Mouse (Mus musculus) liver, postnatal 0 days (tissue): ENCODE measurements around the gene Tmem94.

Experiments
- CTCF ChIP-seq: sonication (generic); IDR thresholded peaks from 2 replicates; pipeline ENCODE4 v1.5.1; 2016; ENCODE audit warnings: antibody characterized with exemption, low read depth
- EP300 ChIP-seq: IDR thresholded peaks from 2 replicates; pipeline ENCODE4 v1.6.1; 2016; ENCODE audit warnings: antibody characterized with exemption, low read depth, mild to moderate bottlenecking

DNA sequence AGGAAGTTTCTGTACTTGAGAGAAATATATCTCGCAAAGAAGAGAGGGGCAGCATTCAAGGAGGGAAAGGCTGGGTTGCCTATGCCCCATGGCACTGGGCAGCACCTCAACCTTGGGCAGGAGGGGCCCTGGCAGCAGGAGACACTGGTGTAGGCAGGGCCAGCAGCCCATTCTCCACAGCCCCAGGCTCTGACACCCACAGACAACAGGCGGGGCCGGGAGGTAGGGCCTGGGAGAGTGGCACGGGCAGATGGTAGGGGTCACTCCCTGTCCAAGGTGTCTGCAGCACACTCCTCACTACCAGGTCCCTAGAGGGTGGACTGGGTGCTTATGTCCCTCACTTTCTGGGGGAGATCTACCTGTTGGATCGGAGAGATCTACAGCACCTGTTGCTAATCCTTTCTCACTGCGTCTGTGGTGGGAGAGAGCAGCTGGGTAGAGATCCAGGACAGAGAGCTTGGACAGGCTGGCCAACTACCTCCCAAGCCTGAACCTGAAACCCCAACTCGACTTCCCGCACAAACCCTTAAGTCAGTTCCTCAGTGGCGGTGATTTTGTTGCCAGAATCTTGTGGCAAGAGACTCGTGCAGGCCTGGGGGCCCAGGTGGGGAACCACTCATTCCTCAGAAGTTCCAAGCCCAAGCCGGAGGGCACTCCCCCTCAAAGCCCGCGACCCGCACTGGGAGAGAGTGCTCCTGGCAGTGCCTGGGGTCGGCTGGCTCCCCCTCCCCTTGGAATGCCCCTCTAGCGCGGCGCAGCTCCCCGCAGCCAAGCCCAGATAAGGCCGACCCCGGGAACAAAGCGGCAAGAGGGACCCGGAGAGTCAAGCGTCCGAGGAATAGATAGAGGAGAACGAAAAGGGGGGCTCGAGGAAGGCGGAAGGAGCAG, 47.5 kb downstream of the Tmem94 start:
- TF ChIP-seq CTCF = no peak
- no peak for TF ChIP-seq EP300
